Mouse (Mus musculus): ENCODE data around the gene S1pr3. TPM values are rescaled to one million over a fixed set of nuclear protein-coding genes. Genes with fewer than 3 reads are reported as not detected.

The S1pr3 gene
- polyA plus RNA-seq (2014; fragmentation: Illumina TruSeq; extraction: RNeasy Lipid Tissue Mini Kit (QIAGEN cat#74804); ENCODE audit: low read depth, low replicate concordance) = 11.7 TPM

DNA sequence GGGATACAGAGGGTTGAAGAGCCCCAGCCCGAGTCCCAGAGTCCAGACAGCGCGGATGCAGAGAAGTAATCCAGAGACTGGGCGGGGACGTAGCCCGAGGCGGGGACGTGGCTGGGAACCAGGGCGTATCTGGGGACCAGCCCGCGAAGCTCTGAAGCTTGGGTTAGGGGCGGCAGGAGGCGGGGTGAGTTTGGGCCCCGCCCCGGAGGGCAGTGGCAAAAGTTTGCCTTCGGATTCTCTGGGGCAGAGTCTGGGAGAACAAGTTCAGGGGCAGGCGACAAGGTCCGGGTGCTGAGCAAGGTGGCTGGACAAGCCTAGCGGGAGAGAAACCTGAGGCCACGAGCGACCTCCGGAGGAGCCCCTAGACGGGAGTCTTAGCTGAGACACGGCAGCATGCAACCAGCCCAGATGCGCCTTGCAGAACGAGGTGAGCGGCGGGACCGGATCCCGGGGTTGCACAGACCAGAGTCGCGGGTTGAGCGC is at the start of gene S1pr3:
S1pr3 (plus strand) TSS at position 121 of the 483 bp plus-strand sequence.

Other genes with a start within 250 kb of the S1pr3 start
- gene Nxnl2, start 237.6 kb upstream of the S1pr3 start, polyA plus RNA-seq (2014; fragmentation: Illumina TruSeq; extraction: RNeasy Lipid Tissue Mini Kit (QIAGEN cat#74804); ENCODE audit: low read depth, low replicate concordance) = 5.3 TPM
- not detected for gene Shc3, start 160.8 kb downstream of the S1pr3 start, polyA plus RNA-seq (2014; fragmentation: Illumina TruSeq; extraction: RNeasy Lipid Tissue Mini Kit (QIAGEN cat#74804); ENCODE audit: low read depth, low replicate concordance)
- gene Cks2, start 236.6 kb downstream of the S1pr3 start, polyA plus RNA-seq (2014; fragmentation: Illumina TruSeq; extraction: RNeasy Lipid Tissue Mini Kit (QIAGEN cat#74804); ENCODE audit: low read depth, low replicate concordance) = 13.9 TPM
- gene Secisbp2, start 243.1 kb downstream of the S1pr3 start, polyA plus RNA-seq (2014; fragmentation: Illumina TruSeq; extraction: RNeasy Lipid Tissue Mini Kit (QIAGEN cat#74804); ENCODE audit: low read depth, low replicate concordance) = 12.8 TPM

Data from adipose tissue, adult 10 weeks (tissue).